18 mouse cellular contexts compared by ENCODE assay signal in the genomic region with DNA sequence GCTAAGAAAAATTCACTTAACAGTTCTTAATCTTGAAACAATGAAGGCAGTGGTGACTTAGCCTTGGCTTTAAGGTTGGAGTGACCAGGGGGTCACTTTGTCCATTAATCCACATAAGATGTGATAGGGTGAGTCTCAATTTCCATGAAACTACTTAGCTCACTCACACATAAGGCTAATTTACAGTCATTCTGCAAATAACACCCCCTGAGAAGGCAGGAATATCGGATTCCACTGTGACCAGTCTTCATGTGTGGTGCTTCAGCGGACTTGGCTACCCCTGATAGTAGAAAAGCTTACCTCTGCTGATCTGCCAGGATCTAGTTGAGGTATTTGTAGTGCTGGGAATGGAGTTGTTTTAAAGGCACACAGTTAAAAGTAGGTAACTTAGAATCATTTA. TPM values are rescaled to one million over a fixed set of nuclear protein-coding genes. Genes with fewer than 3 reads are reported as not detected.
"Had no signal": no experiment of that assay in that cellular context is flagged by ENCODE, and none has a peak within 500 bp of the region (broad histone marks: within the 10 kb centered on the region; RNA-seq: fewer than 3 reads in every experiment).

No protein-coding gene starts in this region.

- DNase-seq: liver, postnatal 0 days; lung, adult 2 months; lung, postnatal 14 days; lung, postnatal 36 days; right cerebral cortex, postnatal 14 days; thymus, adult 2 months; thymus, postnatal 25 days; thymus, postnatal 4 days had no signal

- H3K9ac ChIP-seq: liver, embryonic 15.5 days; liver, postnatal 0 days; lung, embryonic 15.5 days; midbrain, embryonic 12.5 days; midbrain, embryonic 15.5 days; neural tube, embryonic 13.5 days; stomach, embryonic 15.5 days had no signal

- H3K36me3 ChIP-seq: liver, embryonic 15.5 days; lung, embryonic 15.5 days; midbrain, embryonic 12.5 days; midbrain, embryonic 15.5 days; neural tube, embryonic 13.5 days; stomach, embryonic 15.5 days had no signal

- H3K27ac ChIP-seq: liver, embryonic 15.5 days; lung, embryonic 15.5 days; macrophage; midbrain, embryonic 12.5 days; midbrain, embryonic 15.5 days; neural tube, embryonic 13.5 days; stomach, embryonic 15.5 days; stomach, postnatal 0 days had no signal

- ATAC-seq: liver, postnatal 0 days; lung, postnatal 0 days; midbrain, embryonic 15.5 days had no signal

- H3K9me3 ChIP-seq: liver, embryonic 15.5 days; lung, embryonic 15.5 days; megakaryocyte, embryonic 14.5 days; midbrain, embryonic 12.5 days; midbrain, embryonic 15.5 days; neural tube, embryonic 13.5 days; stomach, embryonic 15.5 days had no signal

- H3K4me3 ChIP-seq: liver, embryonic 15.5 days; lung, embryonic 15.5 days; megakaryocyte, embryonic 14.5 days; midbrain, embryonic 12.5 days; midbrain, embryonic 15.5 days; neural tube, embryonic 13.5 days; stomach, embryonic 15.5 days had no signal

- H3K4me2 ChIP-seq: liver, embryonic 15.5 days; lung, embryonic 15.5 days; midbrain, embryonic 12.5 days; midbrain, embryonic 15.5 days; neural tube, embryonic 13.5 days; stomach, embryonic 15.5 days had no signal

- H3K4me1 ChIP-seq: liver, embryonic 15.5 days; lung, embryonic 15.5 days; midbrain, embryonic 12.5 days; midbrain, embryonic 15.5 days; neural tube, embryonic 13.5 days; stomach, embryonic 15.5 days had no signal

- H3K27me3 ChIP-seq: liver, embryonic 15.5 days; lung, embryonic 15.5 days; midbrain, embryonic 12.5 days; midbrain, embryonic 15.5 days; neural tube, embryonic 13.5 days; stomach, embryonic 15.5 days had no signal

RNA-seq across cellular contexts. Expression of gene Bves, which starts 35.0 kb away (rescaled TPM):
- polyA plus RNA-seq: macrophage had no signal
